Mouse (Mus musculus) right cerebral cortex, adult 2 months (tissue): ENCODE measurements at regions not wholly inside any gene's neighbourhood (a gene's known extent, or its start where the extent isn't known, plus 50 kb on each side); places are given as distances from the start of the nearest gene placed in this dataset.

Source experiments
- DNase-seq, 2 experiments: peaks; one replicate each; pipeline ENCODE4 v3.0.0; 2021 to 2022; ENCODE audit warnings: low spot score in 2 of 2

GRCm38 (mm10) chr13:25562746-25563145 lies 292.4 kb upstream of the Nrsn1 start:
- DNase-seq = peak; percentile 62 to 64

- no peak for DNase-seq
These were observed 290.0 kb upstream of the Nrsn1 start for GRCm38 (mm10) chr13:25560339-25560738.

GRCm38 (mm10) chr13:25554962-25555361 lies 284.7 kb upstream of the Nrsn1 start:
- no peak for DNase-seq

GRCm38 (mm10) chr13:25548551-25548950 lies 278.2 kb upstream of the Nrsn1 start:
- no peak for DNase-seq

GRCm38 (mm10) chr13:25547150-25548145 lies 277.1 kb upstream of the Nrsn1 start:
- DNase-seq = no peak

GRCm38 (mm10) chr13:25524094-25524493 lies 253.8 kb upstream of the Nrsn1 start:
- no peak for DNase-seq

GRCm38 (mm10) chr13:25507355-25507754 lies 237.1 kb upstream of the Nrsn1 start:
- no peak for DNase-seq

GRCm38 (mm10) chr13:25494492-25495034 lies 224.3 kb upstream of the Nrsn1 start:
- no peak for DNase-seq

GRCm38 (mm10) chr13:25490036-25490435 lies 219.7 kb upstream of the Nrsn1 start:
- DNase-seq = peak; percentile 14 to 22

GRCm38 (mm10) chr13:25483309-25483708 lies 213.0 kb upstream of the Nrsn1 start:
- DNase-seq = no peak

- DNase-seq = no peak
These were observed 181.6 kb upstream of the Nrsn1 start for GRCm38 (mm10) chr13:25451917-25452316.

GRCm38 (mm10) chr13:25451357-25451861 lies 181.1 kb upstream of the Nrsn1 start:
- no peak for DNase-seq

- DNase-seq = no peak
These were observed 159.6 kb upstream of the Nrsn1 start for GRCm38 (mm10) chr13:25429701-25430418.

GRCm38 (mm10) chr13:25403182-25403795 lies 133.0 kb upstream of the Nrsn1 start:
- no peak for DNase-seq

GRCm38 (mm10) chr13:25402691-25403090 lies 132.4 kb upstream of the Nrsn1 start:
- no peak for DNase-seq

GRCm38 (mm10) chr13:25401936-25402504 lies 131.7 kb upstream of the Nrsn1 start:
- DNase-seq = no peak

- no peak for DNase-seq
These were observed 122.5 kb upstream of the Nrsn1 start for GRCm38 (mm10) chr13:25392770-25393290.

- DNase-seq = no peak
These were observed 92.3 kb upstream of the Nrsn1 start for GRCm38 (mm10) chr13:25362627-25362967.

GRCm38 (mm10) chr13:25361850-25362626 lies 91.7 kb upstream of the Nrsn1 start:
- DNase-seq = peak; percentile 58 to 65

- no peak for DNase-seq
These were observed 77.3 kb upstream of the Nrsn1 start for GRCm38 (mm10) chr13:25347558-25347957.
